Mouse (Mus musculus) adrenal gland, postnatal 4 days (tissue): Measurements from ENCODE around the gene Lgals4. TPM values are rescaled to one million over a fixed set of nuclear protein-coding genes. Genes with fewer than 3 reads are reported as not detected.

Experiments used
- total RNA-seq, 2 experiments: library from RNA; stranded (reverse); gene quantifications; 2 replicates each; pipeline ENCODE4 v1.2.3; 2021

Lgals4 gene
- total RNA-seq, 2 experiments from 2014 or later, result 29.2 to 33.2 TPM

Other genes starting within 250 kb of the Lgals4 start
- 10 to 100 TPM; 56.0 to 59.0 TPM for gene Samd4b, start 235.7 kb upstream of the Lgals4 start, total RNA-seq
- 10 to 100 TPM; 32.0 to 36.6 TPM for gene Pak4, start 235.7 kb upstream of the Lgals4 start, total RNA-seq
- not detected for gene Acp7, start 202.5 kb upstream of the Lgals4 start, total RNA-seq
- gene Fbxo27, start 141.0 kb upstream of the Lgals4 start, total RNA-seq, result 1 to 10 TPM; 2.8 to 4.6 TPM
- 10 to 100 TPM; 10.1 to 10.6 TPM for gene Fbxo17, start 117.0 kb upstream of the Lgals4 start, total RNA-seq
- gene Mrps12, start 92.0 kb upstream of the Lgals4 start, total RNA-seq, result 10 to 100 TPM; 59.7 to 63.5 TPM
- gene Sars2, start 91.9 kb upstream of the Lgals4 start, total RNA-seq, result 10 to 100 TPM; 25.0 to 27.0 TPM
- gene Ccer2, start 77.7 kb upstream of the Lgals4 start, total RNA-seq, result not detected
- gene Sirt2, start 67.1 kb upstream of the Lgals4 start, total RNA-seq, result 10 to 100 TPM; 62.8 to 66.2 TPM
- gene Nfkbib, start 66.3 kb upstream of the Lgals4 start, total RNA-seq, result 10 to 100 TPM; 24.6 to 27.3 TPM
- gene Rinl, start 44.9 kb upstream of the Lgals4 start, total RNA-seq, result 1 to 10 TPM; 2.2 to 4.2 TPM
- 100 to 1,000 TPM; 722 to 725 TPM for gene Hnrnpl, start 25.3 kb upstream of the Lgals4 start, total RNA-seq
- gene Ech1, start 8.6 kb upstream of the Lgals4 start, total RNA-seq, result 100 to 1,000 TPM; 327 to 392 TPM
- gene Lgals7, start 30.0 kb downstream of the Lgals4 start, total RNA-seq, result 1 to 10 TPM; 3.9 TPM
- under 1 TPM; 0.11 to 0.17 TPM for gene Capn12, start 47.6 kb downstream of the Lgals4 start, total RNA-seq
- gene Actn4, start 128.5 kb downstream of the Lgals4 start, total RNA-seq, result 100 to 1,000 TPM; 220 to 242 TPM
- gene Eif3k, start 148.0 kb downstream of the Lgals4 start, total RNA-seq, result 100 to 1,000 TPM; 308 to 312 TPM
- 1 to 10 TPM; 2.5 to 3.6 TPM for gene Map4k1, start 148.2 kb downstream of the Lgals4 start, total RNA-seq